Mouse (Mus musculus) fat pad, adult 2 months (tissue): ENCODE data around the gene Spaca4.

Source experiments
- DNase-seq: peaks from one replicate; pipeline ENCODE4 v3.0.0-alpha.2; 2011; ENCODE audit warnings: low read depth, low spot score; ENCODE audit errors: extremely low read depth

The Spaca4 gene

GRCm38 (mm10) chr7:45725713-45726112, at the start of gene Spaca4:
Gene Spaca4, minus strand, starts transcription at chr7:45725813.
- DNase-seq: no peak

DNA sequence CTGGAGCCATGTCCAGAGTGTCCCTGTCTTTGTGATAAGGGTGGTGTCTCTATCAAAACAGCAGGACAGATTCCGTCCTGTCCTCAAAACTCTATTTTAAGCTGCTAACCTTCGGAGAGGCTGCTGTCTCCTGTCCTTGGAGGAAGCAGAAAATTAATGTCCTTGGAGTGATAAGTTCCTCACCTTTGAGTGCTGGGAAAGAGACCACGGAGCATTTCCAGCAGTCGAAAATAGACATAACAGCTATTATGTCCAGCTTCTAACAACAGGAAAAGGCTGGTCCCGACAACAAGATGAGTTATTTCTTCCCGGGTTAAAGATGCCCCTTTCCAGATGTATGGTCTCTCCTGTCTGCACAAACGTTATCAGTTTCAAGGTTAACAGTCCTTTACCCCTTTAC, 49.6 kb upstream of the Spaca4 start:
- no peak for DNase-seq

GRCm38 (mm10) chr7:45771101-45771500, 45.5 kb upstream of the Spaca4 start:
- no peak for DNase-seq

- DNase-seq: no peak
Measured at GRCm38 (mm10) chr7:45770427-45771082, 44.9 kb upstream of the Spaca4 start.

GRCm38 (mm10) chr7:45767500-45767899, 41.9 kb upstream of the Spaca4 start:
- DNase-seq: no peak

DNA sequence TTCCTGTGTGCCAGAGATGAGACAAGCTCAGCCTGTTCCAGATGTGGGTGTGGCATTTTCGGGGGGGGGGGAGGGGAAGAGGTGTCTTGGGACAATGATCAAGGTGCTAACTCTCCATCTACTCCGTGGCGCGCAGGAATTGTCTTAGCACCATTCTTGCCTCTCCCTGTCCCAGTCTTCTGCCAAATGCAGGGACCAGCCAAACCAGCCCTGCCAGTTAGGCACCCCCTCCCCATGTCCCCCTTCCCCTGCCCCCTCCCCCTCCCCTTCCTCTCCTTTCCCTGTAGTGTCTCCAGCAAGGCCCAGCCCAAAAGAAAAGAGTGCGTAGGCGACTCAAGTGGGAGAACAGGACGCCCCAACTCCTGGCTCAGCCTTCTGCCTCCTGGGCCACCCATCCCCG, 41.2 kb upstream of the Spaca4 start:
- no peak for DNase-seq

GRCm38 (mm10) chr7:45765995-45766394, 40.4 kb upstream of the Spaca4 start:
- no peak for DNase-seq

GRCm38 (mm10) chr7:45760151-45760550, 34.5 kb upstream of the Spaca4 start:
- DNase-seq: no peak

- no peak for DNase-seq
Measured at GRCm38 (mm10) chr7:45759400-45759799, 33.8 kb upstream of the Spaca4 start.

GRCm38 (mm10) chr7:45755703-45756102, 30.1 kb upstream of the Spaca4 start:
- DNase-seq: no peak

GRCm38 (mm10) chr7:45750162-45750561, 24.5 kb upstream of the Spaca4 start:
- no peak for DNase-seq

DNA sequence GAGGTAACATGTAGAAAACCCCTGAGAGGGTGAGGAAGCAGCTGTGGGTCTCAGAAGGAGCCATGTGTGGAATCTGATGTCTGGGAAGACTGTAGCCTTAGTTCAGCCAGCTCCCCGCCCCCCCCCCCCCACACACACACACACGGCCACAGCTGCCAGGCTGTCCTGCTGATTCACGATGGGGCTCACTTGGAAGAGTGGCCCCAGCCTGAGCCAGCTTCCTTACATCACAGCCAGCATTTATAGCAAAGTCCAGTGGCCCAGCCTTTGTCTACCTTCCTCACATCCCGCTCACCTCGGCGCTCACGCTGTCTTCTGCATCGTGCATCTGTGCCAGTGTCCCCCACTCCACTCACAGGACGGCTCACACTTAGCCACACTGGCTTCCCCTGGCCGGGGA, 23.8 kb upstream of the Spaca4 start:
- DNase-seq: no peak

- DNase-seq: no peak
Measured at GRCm38 (mm10) chr7:45748110-45748509, 22.5 kb upstream of the Spaca4 start.

GRCm38 (mm10) chr7:45747450-45747849, 21.8 kb upstream of the Spaca4 start:
- DNase-seq: no peak

- no peak for DNase-seq
Measured at GRCm38 (mm10) chr7:45746518-45746917, 20.9 kb upstream of the Spaca4 start.

GRCm38 (mm10) chr7:45744387-45744786, 18.8 kb upstream of the Spaca4 start:
- DNase-seq: no peak

DNA sequence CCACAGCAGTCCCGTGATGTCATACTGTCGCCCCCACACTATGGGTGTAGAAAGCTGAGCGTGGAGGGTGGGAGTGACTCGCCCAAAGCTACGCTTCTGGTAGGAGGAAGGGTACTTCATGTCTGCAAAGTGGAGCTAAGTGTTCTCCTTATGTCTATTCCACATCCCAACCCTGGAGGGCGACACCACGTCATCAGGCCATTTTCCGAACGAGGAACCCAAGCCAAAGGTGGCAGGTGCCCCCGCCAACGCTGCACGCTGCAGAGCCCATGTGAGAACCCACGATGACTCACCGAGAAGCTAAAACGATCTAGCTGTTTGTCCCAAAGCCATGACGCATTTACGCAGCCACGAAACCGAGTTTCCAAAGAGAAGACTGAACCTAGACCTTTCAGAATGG, 16.7 kb upstream of the Spaca4 start:
- DNase-seq: no peak

GRCm38 (mm10) chr7:45741777-45742176, 16.2 kb upstream of the Spaca4 start:
- no peak for DNase-seq

GRCm38 (mm10) chr7:45741308-45741707, 15.7 kb upstream of the Spaca4 start:
- DNase-seq: no peak

- DNase-seq: no peak
Measured at GRCm38 (mm10) chr7:45739820-45740219, 14.2 kb upstream of the Spaca4 start.

GRCm38 (mm10) chr7:45739162-45739763, 13.7 kb upstream of the Spaca4 start:
- no peak for DNase-seq

- no peak for DNase-seq
Measured at GRCm38 (mm10) chr7:45733477-45733876, 7.9 kb upstream of the Spaca4 start.
